Mouse (Mus musculus): ENCODE data around the gene Kdm1b. TPM values are rescaled to one million over a fixed set of nuclear protein-coding genes. Genes with fewer than 3 reads are reported as not detected.
A peak's percentile ranks its signal among the peaks of the same experiment; 100 is the strongest.

Gene Kdm1b
- total RNA-seq (2021), result 1 to 10 TPM; 8.3 to 9.4 TPM

DNA sequence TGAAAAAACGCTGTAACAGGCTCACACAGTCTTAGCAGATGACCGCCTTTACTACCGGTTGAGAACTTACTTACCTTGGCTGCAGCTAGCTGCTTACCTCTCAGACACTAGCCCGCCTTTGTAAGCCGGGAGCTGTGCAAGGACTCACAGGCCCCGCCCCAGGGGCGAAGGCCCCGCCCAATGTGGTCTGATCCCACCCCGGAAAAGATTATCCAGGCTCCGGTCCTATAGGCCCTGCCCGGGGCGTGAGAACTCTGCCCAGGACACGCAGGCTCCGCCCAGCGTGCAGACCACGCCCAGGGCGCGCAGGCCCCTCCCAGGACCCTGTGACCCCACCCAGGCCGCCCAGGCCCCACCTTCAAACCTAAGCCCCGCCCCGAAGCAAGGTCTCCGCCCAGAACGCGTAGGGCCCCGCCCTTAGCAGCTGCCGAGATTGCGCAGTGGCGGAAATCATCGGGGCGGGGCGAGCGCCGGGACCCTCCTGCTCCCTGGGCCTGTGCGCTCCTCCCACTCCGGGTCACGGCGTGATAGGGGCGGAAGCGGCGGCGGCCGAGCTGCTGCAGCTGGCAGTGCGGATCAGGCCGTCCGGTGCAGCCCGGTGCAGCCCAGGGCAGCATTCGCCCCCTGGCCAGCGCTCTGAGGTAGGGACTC lies at the start of gene Kdm1b:
Gene Kdm1b (plus strand): TSS at position 470 of the 651 bp plus-strand sequence.
- peak; percentile 99 for DNase-seq
- intact Hi-C loops (cut with DNase I), result no loop called here

DNA sequence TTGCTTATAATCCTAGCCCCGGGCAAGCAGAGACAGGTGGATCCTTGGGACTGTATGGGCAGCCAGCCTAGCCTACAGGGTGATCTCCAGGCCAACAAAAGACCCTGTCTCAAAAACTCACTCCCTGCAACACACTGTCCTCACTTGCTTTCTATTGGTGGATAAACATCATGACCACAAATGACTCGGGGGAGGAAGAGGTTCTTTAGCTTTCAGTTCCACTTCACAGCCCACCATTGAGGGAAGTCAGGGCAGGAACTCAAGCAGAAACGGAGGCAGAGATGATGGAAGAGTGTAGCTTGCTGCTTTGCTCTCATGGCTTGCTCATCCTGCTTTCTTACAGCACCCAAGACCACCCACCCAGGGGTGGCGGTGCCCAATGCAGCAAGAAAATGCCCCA lies 45.9 kb upstream of the Kdm1b start:
- no peak for DNase-seq
- intact Hi-C loops (cut with DNase I), result no loop called here

GRCm38 (mm10) chr13:46999498-46999897 lies 43.8 kb upstream of the Kdm1b start:
- DNase-seq, result no peak
- intact Hi-C loops (cut with DNase I), result no loop called here

GRCm38 (mm10) chr13:47001590-47001989 lies 41.7 kb upstream of the Kdm1b start:
- intact Hi-C loops (cut with DNase I), result no loop called here
- no peak for DNase-seq

GRCm38 (mm10) chr13:47013740-47014139 lies 29.6 kb upstream of the Kdm1b start:
- no peak for DNase-seq
- intact Hi-C loops (cut with DNase I), result loop anchor here (10.0 kb wide), 1 partner anchor 699 kb away; no protein-coding TSS in a partner anchor

GRCm38 (mm10) chr13:47014334-47015194 lies 28.7 kb upstream of the Kdm1b start, which contains the start of gene Nhlrc1:
Nhlrc1 (minus strand) TSS chr13:47014850.
- DNase-seq, result peak; percentile 77 to 86
- intact Hi-C loops (cut with DNase I), result loop anchor here (5.0 to 10.0 kb wide), 2 partner anchors 37 to 700 kb away; no protein-coding TSS in a partner anchor

DNA sequence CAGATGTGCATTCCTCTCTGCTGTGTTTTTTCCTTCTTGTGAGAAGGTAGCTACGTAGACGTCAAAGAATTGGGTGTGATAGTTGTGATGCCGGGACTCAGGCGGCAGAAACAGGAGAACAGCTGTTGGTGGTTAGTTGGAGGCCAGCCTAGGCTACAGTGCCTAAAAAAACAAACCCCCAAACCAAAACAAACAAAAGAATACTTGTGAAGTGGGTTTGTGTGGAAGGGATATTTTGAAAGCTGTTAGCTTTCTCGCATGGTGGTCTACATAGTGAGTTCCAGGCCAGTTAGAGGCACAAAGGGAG lies 28.2 kb upstream of the Kdm1b start:
- no peak for DNase-seq
- intact Hi-C loops (cut with DNase I), result loop anchor here (5.0 to 10.0 kb wide), 2 partner anchors 38 to 700 kb away; no protein-coding TSS in a partner anchor

GRCm38 (mm10) chr13:47017259-47017658 lies 26.0 kb upstream of the Kdm1b start:
- intact Hi-C loops (cut with DNase I), result loop anchor here (2.0 to 10.0 kb wide), 4 partner anchors 40 to 702 kb away; no protein-coding TSS in a partner anchor

GRCm38 (mm10) chr13:47019774-47020173 lies 23.5 kb upstream of the Kdm1b start:
- intact Hi-C loops (cut with DNase I), result loop anchor here (5.0 to 10.0 kb wide), 2 partner anchors 42 to 705 kb away; no protein-coding TSS in a partner anchor
- no peak for DNase-seq

More at GRCm38 (mm10) chr13:47017259-47017658, 26.0 kb upstream of the Kdm1b start:
- peak; percentile 73 to 77 for DNase-seq

DNA sequence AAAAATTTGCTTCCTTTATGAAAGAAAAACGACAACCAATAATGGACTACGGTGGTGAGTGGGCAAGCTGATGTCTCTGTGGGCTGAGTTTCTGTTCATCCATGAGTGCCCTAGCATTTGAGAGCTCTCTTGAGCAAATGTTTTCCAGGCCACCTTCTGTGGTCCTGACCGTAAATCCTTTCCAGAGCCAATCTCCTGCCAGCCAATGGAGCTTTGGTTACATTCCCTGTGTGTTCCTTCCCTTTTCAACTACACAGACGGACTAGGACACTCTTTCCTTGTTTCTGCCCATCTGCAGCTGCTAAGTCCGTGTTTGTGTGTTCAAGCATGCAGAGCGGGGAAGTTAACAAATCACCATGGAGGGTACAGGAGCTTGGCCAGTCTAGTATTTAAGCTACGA lies 22.5 kb upstream of the Kdm1b start:
- intact Hi-C loops (cut with DNase I), result no loop called here
- DNase-seq, result no peak

- no peak for DNase-seq
- intact Hi-C loops (cut with DNase I), result no loop called here
Measured at GRCm38 (mm10) chr13:47030376-47031107, 12.8 kb upstream of the Kdm1b start.

DNA sequence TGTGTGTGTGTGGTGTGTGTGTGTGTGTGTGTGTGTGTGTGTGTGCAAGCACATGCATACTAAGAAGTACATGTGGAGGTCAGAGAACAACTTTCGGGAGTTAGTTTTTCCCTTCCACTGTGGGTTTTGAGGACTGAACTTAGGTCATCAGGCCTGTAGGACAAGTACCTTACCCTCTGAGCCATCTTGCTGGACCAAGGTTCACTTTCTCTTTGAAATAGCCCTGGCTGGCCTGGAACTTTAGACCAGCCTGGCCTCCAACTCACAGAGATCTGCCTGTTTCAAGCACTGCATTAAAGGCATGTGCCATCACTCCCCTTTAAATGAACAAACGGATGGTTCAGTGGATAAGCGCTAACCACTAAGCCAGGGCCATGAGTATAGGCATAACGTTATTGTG lies 9.7 kb upstream of the Kdm1b start:
- intact Hi-C loops (cut with DNase I), result no loop called here

GRCm38 (mm10) chr13:47037946-47038345 lies 5.4 kb upstream of the Kdm1b start:
- intact Hi-C loops (cut with DNase I), result no loop called here
- DNase-seq, result no peak

More for the DNA sequence above, 9.7 kb upstream of the Kdm1b start:
- DNase-seq, result no peak

DNA sequence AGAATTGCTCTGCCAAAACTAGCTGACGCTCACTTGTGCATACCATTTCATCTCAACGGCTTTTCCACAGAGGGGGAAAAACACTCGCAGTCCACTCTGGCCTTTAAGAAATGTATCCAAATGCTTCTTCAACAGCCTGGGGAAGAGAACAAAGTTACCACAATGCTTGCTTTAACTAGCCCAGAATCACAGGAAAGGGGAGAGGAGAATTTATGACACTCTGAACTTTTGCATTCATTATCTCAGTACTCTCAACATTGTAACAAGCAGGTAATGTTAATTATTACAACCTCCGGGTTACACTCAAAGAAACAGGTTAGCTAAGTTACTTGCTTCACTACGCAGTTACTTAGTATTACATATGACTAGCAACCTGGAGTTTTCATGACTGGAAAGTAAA lies 3.2 kb upstream of the Kdm1b start:
- intact Hi-C loops (cut with DNase I), result no loop called here
- no peak for DNase-seq

DNA sequence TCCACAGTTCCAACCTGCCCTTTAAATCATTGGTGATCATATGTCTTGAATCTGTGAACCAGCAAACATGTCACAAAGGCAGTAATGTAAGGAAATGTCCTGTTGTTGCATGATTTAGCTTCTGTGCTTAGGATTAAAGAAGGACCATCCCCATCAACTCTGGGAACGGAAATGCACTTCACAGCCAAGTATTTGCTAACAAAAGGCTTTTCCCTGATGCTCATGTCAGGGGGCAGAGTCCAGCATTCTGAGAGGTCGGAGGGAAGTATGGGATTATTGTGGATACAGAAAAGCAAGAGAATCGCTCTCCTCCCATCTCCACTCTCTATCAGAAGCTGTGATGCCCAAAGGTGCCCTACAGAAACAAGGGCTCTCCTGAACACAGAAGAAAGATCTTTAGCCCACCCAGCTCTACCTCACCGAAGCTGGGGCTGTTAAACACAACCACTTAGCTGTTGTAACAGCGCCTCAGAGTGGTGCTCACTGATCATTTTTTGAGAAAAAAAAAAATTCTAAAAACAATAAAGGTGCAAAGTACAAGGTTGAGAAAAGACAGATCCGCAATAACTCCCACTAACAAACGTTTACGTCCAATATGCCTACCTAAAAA lies 1.2 kb upstream of the Kdm1b start:
- peak; percentile 4 to 11 for DNase-seq
- intact Hi-C loops (cut with DNase I), result no loop called here

GRCm38 (mm10) chr13:47043833-47044616 lies 726 bp downstream of the Kdm1b start:
- DNase-seq, result peak in 1 of 2 experiments; percentile 29
- intact Hi-C loops (cut with DNase I), result no loop called here

GRCm38 (mm10) chr13:47044617-47044947 lies 1.3 kb downstream of the Kdm1b start, which contains the start of gene Tpmt:
Tpmt (minus strand) TSS chr13:47044737.
- intact Hi-C loops (cut with DNase I), result no loop called here
- peak in 1 of 2 experiments; percentile 9 for DNase-seq

DNA sequence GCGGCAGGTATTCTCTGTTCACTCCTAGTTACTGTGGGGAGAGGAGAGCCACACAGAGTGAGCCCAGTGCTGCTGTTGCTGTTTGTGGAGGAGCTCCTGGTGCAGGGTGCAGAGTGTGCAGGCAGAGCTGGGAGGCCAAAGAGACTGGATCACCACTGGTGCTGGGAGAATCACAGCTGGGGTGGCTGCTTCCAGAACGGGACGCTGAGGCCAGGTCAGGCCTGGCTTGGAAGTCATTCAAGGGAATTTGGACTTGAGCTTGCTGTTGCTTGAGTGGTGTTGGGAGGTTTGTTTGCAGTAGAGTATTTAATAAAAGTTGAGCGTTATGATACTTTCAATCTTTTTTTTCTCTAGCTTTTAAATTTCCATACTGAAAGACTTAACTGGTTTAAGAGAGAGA lies 4.7 kb downstream of the Kdm1b start:
- peak; percentile 20 to 26 for DNase-seq
- intact Hi-C loops (cut with DNase I), result no loop called here

DNA sequence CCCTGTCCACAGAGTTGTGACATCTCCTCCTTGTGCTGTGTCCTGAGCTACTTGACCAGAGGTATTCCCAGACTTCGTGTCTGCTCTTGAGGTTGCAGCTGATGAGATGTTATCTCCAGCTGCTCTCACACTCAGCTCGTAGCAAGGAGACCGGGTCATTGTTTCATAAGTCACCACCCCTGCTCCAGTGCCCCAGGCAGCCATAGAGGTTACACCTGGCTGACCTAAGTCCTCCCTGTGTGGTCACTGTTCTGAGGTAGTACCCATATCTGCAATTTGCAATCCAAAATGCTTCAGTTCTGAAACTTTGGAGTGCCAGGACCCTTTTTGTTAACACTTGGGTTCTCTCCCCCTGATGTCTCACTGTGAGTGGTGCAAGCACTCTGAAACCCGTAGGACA lies 6.7 kb downstream of the Kdm1b start:
- no peak for DNase-seq
- intact Hi-C loops (cut with DNase I), result no loop called here

DNA sequence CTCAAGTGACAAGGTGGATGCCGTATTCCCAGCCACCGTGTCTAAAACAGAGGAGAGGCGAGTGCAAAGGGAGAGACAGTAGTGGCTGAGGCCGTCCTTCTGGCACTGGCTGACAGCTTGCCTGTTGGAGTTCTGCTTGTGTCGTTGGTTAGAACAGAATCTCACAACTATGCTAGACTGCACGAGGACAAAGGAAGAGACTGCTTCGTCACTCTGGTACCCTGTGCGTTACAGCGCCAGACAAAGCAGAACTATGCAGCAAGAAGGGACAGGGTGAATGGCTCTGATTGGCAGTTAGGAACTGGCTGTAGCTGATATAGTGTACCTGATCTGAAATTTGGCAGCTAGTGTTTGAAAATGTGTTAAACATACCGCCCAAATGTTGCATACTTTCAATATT lies 10.7 kb downstream of the Kdm1b start:
- intact Hi-C loops (cut with DNase I), result no loop called here
- no peak for DNase-seq
